Mouse (Mus musculus): Measurements from ENCODE around the gene Gng12. TPM values are rescaled to one million over a fixed set of nuclear protein-coding genes. Genes with fewer than 3 reads are reported as not detected.
"Not testable (repeated sequence)": the region's sequence is repeated elsewhere in the genome, so short reads cannot be mapped to it uniquely, and the experiment has no call there.

Gene Gng12
- polyA plus RNA-seq (2014; fragmentation: Nextera tagmentation; extraction: Ambion mirVana): 51.5 and 59.6 TPM in 2 replicates

DNA sequence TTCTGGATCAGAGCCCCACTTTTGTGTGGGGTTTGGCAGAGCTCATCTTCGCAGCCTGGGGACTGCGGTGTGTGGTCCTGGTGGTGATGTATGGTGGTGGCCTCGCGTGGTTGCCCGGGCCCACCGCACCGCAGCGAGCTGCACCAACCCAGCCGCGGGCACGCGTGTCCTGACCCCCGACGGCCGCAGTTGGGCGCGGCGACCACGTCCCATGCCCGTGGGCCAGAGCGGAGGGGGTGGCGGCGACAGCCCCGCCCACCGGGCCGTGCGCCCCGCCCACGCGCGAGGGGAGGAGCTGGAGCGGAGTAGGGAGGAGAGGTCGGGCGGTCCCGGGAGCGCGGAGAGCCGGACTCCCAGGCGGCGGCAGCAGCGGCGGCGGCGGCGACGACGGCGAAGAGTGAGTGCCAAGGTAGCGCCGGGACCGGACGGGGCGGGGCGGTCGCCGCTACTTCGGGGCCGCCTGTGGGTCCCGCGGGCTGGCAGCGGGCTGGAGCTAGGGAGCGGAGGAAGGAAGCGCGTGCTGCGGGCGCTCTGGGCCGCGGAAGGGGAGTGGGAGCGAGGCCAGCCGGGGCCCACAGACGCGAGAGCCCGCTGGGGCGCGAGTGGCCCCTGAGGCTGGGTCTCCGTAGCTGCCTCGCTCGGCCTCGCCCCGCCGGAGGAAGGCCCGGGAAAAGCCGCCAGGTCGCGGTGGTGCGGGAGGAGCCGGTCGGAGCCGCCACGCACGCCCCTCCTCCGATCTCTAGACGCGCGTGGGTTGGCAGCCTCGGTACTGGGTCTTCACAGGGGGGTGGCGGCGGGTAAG lies at the start of gene Gng12:
Gng12 (plus strand) TSS at position 279 of the 802 bp plus-strand sequence.
- Histone ChIP-seq H3K9ac (ENCODE audit: low read depth, low read length) (peak within 1 kb of the TSS; percentile 87), H3K4me2 (peak within 1 kb of the TSS; percentile 97), H3K36me3 (ENCODE audit: control insufficient read depth, insufficient read depth, low read length) (no peaks in the 10 kb centered on the region), H3K27ac (ENCODE audit: low read depth, low read length) (peak within 1 kb of the TSS; percentile 30; the same call in 1 of the 2 replicates), H3K9me3 (ENCODE audit: control insufficient read depth, low read length) (no peaks in the 10 kb centered on the region), H3K27me3 (replicated peaks; ENCODE audit: control insufficient read depth, insufficient read depth, low read length) (no peaks in the 10 kb centered on the region), H3K4me3 (ENCODE audit: low read depth, low read length) (peak within 1 kb of the TSS; percentile 86), H3K4me1 (replicated peaks; ENCODE audit: control insufficient read depth, insufficient read depth, low read length) (no peaks in the 10 kb centered on the region)
- under 1% methylated on average over 85 of the region's 98 CpGs for WGBS
- ATAC-seq (replicated peaks; ENCODE audit: low FRiP score) (peak; percentile 91), DNase-seq (ENCODE audit: low spot score) (peak; percentile 88)

DNA sequence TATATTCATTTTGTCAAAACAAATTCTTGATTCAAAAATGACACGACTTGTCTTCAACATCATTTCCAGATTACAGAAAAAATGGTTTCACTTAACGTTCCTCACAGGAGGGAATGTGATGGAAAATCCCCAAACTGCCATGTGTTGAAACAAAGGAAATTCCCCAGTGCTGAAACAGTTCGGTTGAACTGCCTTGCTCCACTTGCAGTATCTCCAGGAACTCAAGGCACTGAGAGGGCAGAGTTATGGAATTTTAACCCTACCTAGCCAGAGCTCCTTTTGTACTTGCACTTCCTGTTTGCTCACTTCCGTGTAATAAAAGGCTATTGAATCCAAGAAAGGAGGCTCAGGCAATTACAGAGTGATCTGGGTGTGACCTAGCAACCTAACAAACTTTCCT lies 47.3 kb upstream of the Gng12 start:
- no peak overlapping the region for H3K27ac ChIP-seq (ENCODE audit: low read depth, low read length)
- ATAC-seq (replicated peaks; ENCODE audit: low FRiP score): no peak
- no peaks in the 10 kb centered on the region for H3K4me1 ChIP-seq (replicated peaks; ENCODE audit: control insufficient read depth, insufficient read depth, low read length)
- H3K9me3 ChIP-seq (ENCODE audit: control insufficient read depth, low read length): no peaks in the 10 kb centered on the region
- no peak overlapping the region for H3K4me3 ChIP-seq (ENCODE audit: low read depth, low read length)
- H3K36me3 ChIP-seq (ENCODE audit: control insufficient read depth, insufficient read depth, low read length): no peaks in the 10 kb centered on the region
- H3K9ac ChIP-seq (ENCODE audit: low read depth, low read length): no peak overlapping the region
- no peak for DNase-seq (ENCODE audit: low spot score)
- 47% methylated on average over 4 of the region's 4 CpGs for WGBS
- H3K27me3 ChIP-seq (replicated peaks; ENCODE audit: control insufficient read depth, insufficient read depth, low read length): no peaks in the 10 kb centered on the region
- H3K4me2 ChIP-seq: no peak overlapping the region

DNA sequence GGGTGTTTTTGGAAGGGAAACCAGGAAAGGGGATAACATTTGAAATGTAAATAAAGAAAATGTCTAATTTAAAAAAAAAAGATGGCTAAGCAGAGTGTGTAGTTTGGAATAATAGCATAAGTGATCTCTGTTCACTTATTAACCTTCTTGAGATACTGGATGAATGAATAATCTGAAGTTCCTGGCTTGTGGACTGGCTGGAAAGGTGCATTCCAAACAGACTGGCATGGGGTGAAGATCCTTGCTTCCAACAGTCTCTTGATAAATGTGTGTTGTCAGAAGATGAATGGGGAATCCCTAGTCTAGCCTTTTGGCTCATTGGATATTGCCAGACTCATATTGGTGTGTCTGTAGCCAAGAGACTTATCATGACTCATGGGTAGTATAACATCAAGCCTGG lies 40.0 kb upstream of the Gng12 start:
- no peaks in the 10 kb centered on the region for H3K4me1 ChIP-seq (replicated peaks; ENCODE audit: control insufficient read depth, insufficient read depth, low read length)
- H3K27me3 ChIP-seq (replicated peaks; ENCODE audit: control insufficient read depth, insufficient read depth, low read length): no peaks in the 10 kb centered on the region
- no peak for ATAC-seq (replicated peaks; ENCODE audit: low FRiP score)
- no peak overlapping the region for H3K4me2 ChIP-seq
- no peak overlapping the region for H3K9ac ChIP-seq (ENCODE audit: low read depth, low read length)
- H3K36me3 ChIP-seq (ENCODE audit: control insufficient read depth, insufficient read depth, low read length): no peaks in the 10 kb centered on the region
- H3K4me3 ChIP-seq (ENCODE audit: low read depth, low read length): no peak overlapping the region
- H3K9me3 ChIP-seq (ENCODE audit: control insufficient read depth, low read length): no peaks in the 10 kb centered on the region
- no peak overlapping the region for H3K27ac ChIP-seq (ENCODE audit: low read depth, low read length)
- DNase-seq (ENCODE audit: low spot score): no peak

DNA sequence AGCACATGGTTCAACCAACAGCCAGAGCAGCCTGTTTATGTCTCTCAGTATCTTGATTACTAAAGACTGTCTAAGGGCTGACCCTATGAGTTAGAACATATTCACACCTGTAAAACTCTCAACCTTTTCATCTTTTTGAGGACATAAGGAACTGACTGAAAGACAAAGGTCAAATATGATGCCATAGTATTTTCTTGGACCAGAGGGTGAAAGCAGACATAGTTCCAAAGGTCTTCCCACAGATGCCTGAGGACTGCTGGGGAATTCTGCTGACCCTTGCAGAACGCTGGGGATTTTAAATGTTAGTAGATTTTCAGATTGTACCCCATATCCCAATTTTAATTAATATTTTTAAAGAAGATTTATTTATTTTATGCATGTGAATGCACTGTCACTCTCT lies 37.8 kb upstream of the Gng12 start:
- Histone ChIP-seq H3K27me3 (replicated peaks; ENCODE audit: control insufficient read depth, insufficient read depth, low read length) (no peaks in the 10 kb centered on the region), H3K27ac (ENCODE audit: low read depth, low read length) (no peak overlapping the region), H3K4me2 (no peak overlapping the region), H3K36me3 (ENCODE audit: control insufficient read depth, insufficient read depth, low read length) (no peaks in the 10 kb centered on the region), H3K4me3 (ENCODE audit: low read depth, low read length) (no peak overlapping the region), H3K4me1 (replicated peaks; ENCODE audit: control insufficient read depth, insufficient read depth, low read length) (no peaks in the 10 kb centered on the region), H3K9ac (ENCODE audit: low read depth, low read length) (no peak overlapping the region), H3K9me3 (ENCODE audit: control insufficient read depth, low read length) (no peaks in the 10 kb centered on the region)
- no peak for ATAC-seq (replicated peaks; ENCODE audit: low FRiP score)
- DNase-seq (ENCODE audit: low spot score): no peak
- 76% methylated on average over 1 of the region's 1 CpGs for WGBS

DNA sequence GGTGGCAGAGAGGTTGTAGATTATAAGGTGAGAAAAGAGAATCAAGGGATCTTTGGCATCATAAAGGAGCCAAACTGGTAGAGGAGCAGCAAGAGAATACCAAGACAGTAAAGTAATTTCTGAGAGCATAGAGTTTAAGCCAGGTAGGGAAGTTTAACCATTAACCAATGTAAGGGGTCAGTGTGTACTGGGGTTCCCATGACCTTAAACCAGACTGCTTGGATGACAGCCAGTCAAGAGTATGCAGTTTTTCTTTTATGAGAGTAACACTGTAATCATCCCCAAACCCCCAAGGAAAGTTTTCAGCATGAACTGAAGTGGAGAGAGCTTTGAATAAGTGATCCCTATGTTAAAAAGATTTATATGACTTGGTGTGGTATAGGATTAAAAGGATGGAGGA lies 36.8 kb upstream of the Gng12 start:
- no peak for ATAC-seq (replicated peaks; ENCODE audit: low FRiP score)
- H3K4me2 ChIP-seq: no peak overlapping the region

DNA sequence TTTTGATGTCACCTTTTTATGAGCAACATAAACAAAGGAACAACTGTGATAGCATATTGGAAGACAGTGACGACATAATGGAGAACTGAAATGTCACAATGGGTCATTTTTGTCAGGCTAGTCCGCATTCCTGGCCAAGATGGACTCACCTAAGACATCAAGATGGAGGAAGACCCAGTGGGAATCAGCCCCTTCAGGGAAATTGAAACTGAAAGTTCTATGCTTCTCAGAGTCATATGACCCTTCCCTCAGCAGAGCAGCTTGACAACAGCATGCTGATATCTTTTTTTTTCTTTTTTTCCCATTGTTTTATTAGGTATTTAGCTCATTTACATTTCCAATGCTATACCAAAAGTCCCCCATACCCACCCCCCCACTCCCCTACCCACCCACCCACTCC lies 31.7 kb upstream of the Gng12 start:
- DNase-seq (ENCODE audit: low spot score) (no peak), ATAC-seq (replicated peaks; ENCODE audit: low FRiP score) (no peak)

More for the DNA sequence above, 36.8 kb upstream of the Gng12 start:
- no peaks in the 10 kb centered on the region for H3K9me3 ChIP-seq (ENCODE audit: control insufficient read depth, low read length)
- no peaks in the 10 kb centered on the region for H3K4me1 ChIP-seq (replicated peaks; ENCODE audit: control insufficient read depth, insufficient read depth, low read length)
- no peak overlapping the region for H3K9ac ChIP-seq (ENCODE audit: low read depth, low read length)
- no peaks in the 10 kb centered on the region for H3K36me3 ChIP-seq (ENCODE audit: control insufficient read depth, insufficient read depth, low read length)
- H3K27ac ChIP-seq (ENCODE audit: low read depth, low read length): no peak overlapping the region
- no peak overlapping the region for H3K4me3 ChIP-seq (ENCODE audit: low read depth, low read length)
- no peak for DNase-seq (ENCODE audit: low spot score)
- H3K27me3 ChIP-seq (replicated peaks; ENCODE audit: control insufficient read depth, insufficient read depth, low read length): no peaks in the 10 kb centered on the region

DNA sequence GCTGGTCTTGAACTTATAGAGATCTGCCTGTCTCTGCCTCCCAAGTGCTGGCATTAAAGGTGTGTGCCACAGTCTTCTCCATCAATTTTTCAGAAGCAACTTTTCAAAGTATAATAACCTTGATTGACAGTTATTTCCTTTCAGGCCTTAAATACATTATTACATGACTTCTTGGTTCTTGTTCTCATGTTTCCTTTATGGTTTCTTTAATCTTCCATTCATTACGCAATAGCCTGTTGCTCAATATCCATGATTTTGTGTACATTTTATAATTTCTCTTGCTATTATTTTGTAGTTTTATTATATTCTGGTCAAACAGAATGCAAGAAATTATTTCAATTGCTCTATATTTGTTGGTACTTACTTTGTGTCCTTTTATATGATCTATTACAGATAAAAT lies 29.9 kb upstream of the Gng12 start:
- Histone ChIP-seq H3K4me2 (no peak overlapping the region), H3K4me3 (ENCODE audit: low read depth, low read length) (no peak overlapping the region), H3K27ac (ENCODE audit: low read depth, low read length) (no peak overlapping the region), H3K9me3 (ENCODE audit: control insufficient read depth, low read length) (no peaks in the 10 kb centered on the region), H3K9ac (ENCODE audit: low read depth, low read length) (no peak overlapping the region), H3K36me3 (ENCODE audit: control insufficient read depth, insufficient read depth, low read length) (no peaks in the 10 kb centered on the region), H3K27me3 (replicated peaks; ENCODE audit: control insufficient read depth, insufficient read depth, low read length) (no peaks in the 10 kb centered on the region), H3K4me1 (replicated peaks; ENCODE audit: control insufficient read depth, insufficient read depth, low read length) (no peaks in the 10 kb centered on the region)
- DNase-seq (ENCODE audit: low spot score) (no peak), ATAC-seq (replicated peaks; ENCODE audit: low FRiP score) (no peak)
- WGBS: 90% methylated on average over 1 of the region's 1 CpGs

More for the DNA sequence above, 31.7 kb upstream of the Gng12 start:
- Histone ChIP-seq H3K9me3 (ENCODE audit: control insufficient read depth, low read length) (no peaks in the 10 kb centered on the region), H3K4me2 (no peak overlapping the region), H3K4me1 (replicated peaks; ENCODE audit: control insufficient read depth, insufficient read depth, low read length) (no peaks in the 10 kb centered on the region), H3K27ac (ENCODE audit: low read depth, low read length) (no peak overlapping the region), H3K9ac (ENCODE audit: low read depth, low read length) (no peak overlapping the region), H3K4me3 (ENCODE audit: low read depth, low read length) (no peak overlapping the region), H3K27me3 (replicated peaks; ENCODE audit: control insufficient read depth, insufficient read depth, low read length) (no peaks in the 10 kb centered on the region), H3K36me3 (ENCODE audit: control insufficient read depth, insufficient read depth, low read length) (no peaks in the 10 kb centered on the region)
- WGBS: 75% methylated on average over 2 of the region's 2 CpGs

DNA sequence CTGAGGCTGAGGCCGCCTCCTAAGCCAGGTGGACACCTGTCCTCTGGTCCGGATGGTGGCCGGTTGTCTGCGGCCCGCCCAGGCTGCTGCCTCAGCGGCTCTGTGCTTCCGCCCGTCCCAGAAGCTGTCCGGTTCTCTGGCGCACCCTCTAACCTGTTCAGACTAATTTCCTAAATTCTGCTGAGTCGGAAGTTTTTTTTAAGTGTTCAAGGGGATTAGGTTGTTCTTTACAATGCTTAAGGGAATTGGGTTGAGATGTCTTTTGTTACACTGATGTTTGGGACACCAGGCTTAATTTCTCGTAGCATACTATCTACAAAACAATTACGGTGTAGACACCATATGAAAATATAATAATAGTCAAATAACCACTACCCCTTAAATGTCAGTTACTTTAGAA lies 19.1 kb upstream of the Gng12 start:
- not testable (repeated sequence) for H3K27me3 ChIP-seq (replicated peaks; ENCODE audit: control insufficient read depth, insufficient read depth, low read length); H3K36me3 ChIP-seq (ENCODE audit: control insufficient read depth, insufficient read depth, low read length); H3K4me1 ChIP-seq (replicated peaks; ENCODE audit: control insufficient read depth, insufficient read depth, low read length); ATAC-seq (replicated peaks; ENCODE audit: low FRiP score); H3K9ac ChIP-seq (ENCODE audit: low read depth, low read length); H3K9me3 ChIP-seq (ENCODE audit: control insufficient read depth, low read length); DNase-seq (ENCODE audit: low spot score); H3K27ac ChIP-seq (ENCODE audit: low read depth, low read length); H3K4me2 ChIP-seq; H3K4me3 ChIP-seq (ENCODE audit: low read depth, low read length)
- 90% methylated on average over 10 of the region's 13 CpGs for WGBS
